Mouse (Mus musculus): Measurements from ENCODE around the gene Gm773. TPM values are rescaled to one million over a fixed set of nuclear protein-coding genes. Genes with fewer than 3 reads are reported as not detected.
"Not testable (repeated sequence)": the region's sequence is repeated elsewhere in the genome, so short reads cannot be mapped to it uniquely, and the experiment has no call there.

The Gm773 gene
- polyA plus RNA-seq (2016; fragmentation: Nextera tagmentation; extraction: Ambion mirVana): not detected in 2 replicates

GRCm38 (mm10) chrX:56212771-56213170 lies at the start of gene Gm773:
Gene Gm773, minus strand, starts transcription at chrX:56212881.
- no peak for DNase-seq (ENCODE audit: low spot score)
- Histone ChIP-seq H3K27ac (no peak within 1 kb of the TSS), H3K36me3 (no peaks in the 10 kb centered on the region), H3K27me3 (ENCODE audit: low read depth, poor library complexity, severe bottlenecking) (no peaks in the 10 kb centered on the region), H3K4me1 (no peaks in the 10 kb centered on the region), H3K4me3 (no peak within 1 kb of the TSS), H3K9me3 (replicated peaks) (no peaks in the 10 kb centered on the region)
- WGBS: 90% methylated on average over 8 of the region's 8 CpGs

GRCm38 (mm10) chrX:56186449-56186848 lies 26.2 kb downstream of the Gm773 start:
- H3K36me3 ChIP-seq; DNase-seq (ENCODE audit: low spot score); H3K9me3 ChIP-seq (replicated peaks); H3K27ac ChIP-seq; H3K4me1 ChIP-seq; H3K4me3 ChIP-seq; H3K27me3 ChIP-seq (ENCODE audit: low read depth, poor library complexity, severe bottlenecking): not testable (repeated sequence)
- WGBS: no CpG with 5 or more reads among the region's 1 CpGs

- Histone ChIP-seq H3K27ac (no peak overlapping the region), H3K36me3 (no peaks in the 10 kb centered on the region), H3K9me3 (replicated peaks) (no peaks in the 10 kb centered on the region), H3K4me3 (no peak overlapping the region), H3K27me3 (ENCODE audit: low read depth, poor library complexity, severe bottlenecking) (no peaks in the 10 kb centered on the region), H3K4me1 (no peaks in the 10 kb centered on the region)
- DNase-seq (ENCODE audit: low spot score): no peak
- 98% methylated on average over 2 of the region's 2 CpGs for WGBS
Observed at GRCm38 (mm10) chrX:56151396-56151795, 61.3 kb downstream of the Gm773 start.

Other genes with a start within 250 kb of the Gm773 start
- 0.20 and 0.56 TPM in 2 replicates for gene 3830403N18Rik, start 76.3 kb downstream of the Gm773 start, polyA plus RNA-seq (2016; fragmentation: Nextera tagmentation; extraction: Ambion mirVana)
- 7.6 and 9.1 TPM in 2 replicates for gene Zfp449, start 133.5 kb upstream of the Gm773 start, polyA plus RNA-seq (2016; fragmentation: Nextera tagmentation; extraction: Ambion mirVana)
- gene Smim10l2a, start 161.7 kb upstream of the Gm773 start, polyA plus RNA-seq (2016; fragmentation: Nextera tagmentation; extraction: Ambion mirVana): 5.9 and 10.6 TPM in 2 replicates
- gene Gm2174, start 235.1 kb upstream of the Gm773 start, polyA plus RNA-seq (2016; fragmentation: Nextera tagmentation; extraction: Ambion mirVana): 1.1 and 1.6 TPM in 2 replicates
- gene Ints6l, start 242.0 kb upstream of the Gm773 start, polyA plus RNA-seq (2016; fragmentation: Nextera tagmentation; extraction: Ambion mirVana): 35.5 and 36.0 TPM in 2 replicates

All from limb, embryonic 10.5 days (tissue).